Mouse (Mus musculus) liver, embryonic 14.5 days (tissue): ENCODE results near the gene Gm49673. TPM values are rescaled to one million over a fixed set of nuclear protein-coding genes. Genes with fewer than 3 reads are reported as not detected.
"Not testable (repeated sequence)": the region's sequence is repeated elsewhere in the genome, so short reads cannot be mapped to it uniquely, and the experiment has no call there.

Experiments used
- ATAC-seq: fragments of 200-750 bp; cut with Nextera tagmentation; 2 replicates; pipeline ENCODE4 v1.8.0; 2017; ENCODE audit warnings: moderate number of reproducible peaks, mild to moderate bottlenecking, moderate library complexity; ENCODE audit not compliant: insufficient read depth
- DNase-seq, 3 experiments: peaks; one replicate each; pipeline ENCODE4 v3.0.0-alpha.2; 2012 to 2013; ENCODE audit warnings: low read depth in 3 of 3, low spot score in 3 of 3
- H3K27ac ChIP-seq: fragments of 300-500 bp; sonication (generic); 2 replicates; pipeline ENCODE4 v1.5.1; 2014; ENCODE audit warnings: moderate library complexity, mild to moderate bottlenecking, control low read depth, inconsistent platforms
- H3K27me3 ChIP-seq: fragments of 300-500 bp; sonication (generic); 2 replicates; pipeline ENCODE4 v1.6.1; 2014; ENCODE audit warnings: mild to moderate bottlenecking, low read length, moderate library complexity; ENCODE audit not compliant: control insufficient read depth, insufficient read depth
- H3K36me3 ChIP-seq: fragments of 300-500 bp; sonication (generic); replicated peaks from 2 replicates; pipeline ENCODE4 v1.6.1; 2014; ENCODE audit warnings: low read depth; ENCODE audit not compliant: control insufficient read depth, insufficient read depth
- H3K4me1 ChIP-seq, 2 experiments: fragments of 200-500 bp in 1 of 2; fragments of 300-500 bp in 1 of 2; sonication (generic) in 1 of 2; replicated peaks; 2 replicates each; pipeline ENCODE4 v1.6.1; 2012 to 2014; ENCODE audit warnings: antibody characterized with exemption in 1 of 2, inconsistent platforms in 1 of 2, low read length in 1 of 2; ENCODE audit not compliant: control insufficient read depth in 2 of 2, insufficient read depth in 2 of 2
- H3K4me2 ChIP-seq: fragments of 300-500 bp; sonication (generic); 2 replicates; pipeline ENCODE4 v1.6.1; 2014; ENCODE audit warnings: low read depth, mild to moderate bottlenecking, control low read depth, moderate library complexity
- H3K4me3 ChIP-seq, 2 experiments: fragments of 200-500 bp in 1 of 2; fragments of 300-500 bp in 1 of 2; sonication (generic) in 1 of 2; 2 replicates each; pipeline ENCODE4 v1.5.1; 2012 to 2014; ENCODE audit warnings: low read depth in 2 of 2, low read length in 2 of 2, mild to moderate bottlenecking in 2 of 2, control low read depth in 1 of 2, inconsistent platforms in 1 of 2, moderate library complexity in 1 of 2; ENCODE audit not compliant: insufficient read depth in 1 of 2
- H3K9ac ChIP-seq: fragments of 300-500 bp; sonication (generic); replicated peaks from 2 replicates; pipeline ENCODE4 v1.6.1; 2014; ENCODE audit warnings: mild to moderate bottlenecking, control low read depth, moderate library complexity
- H3K9me3 ChIP-seq: fragments of 300-500 bp; sonication (generic); 2 replicates; pipeline ENCODE4 v1.6.1; 2016; ENCODE audit warnings: low read length, mixed read lengths; ENCODE audit not compliant: control insufficient read depth
- WGBS: fragments of 180-500 bp; shearing (Covaris S2); extraction: QIAGEN DNeasy Blood & Tissue Kit; methylation state at CpG from one replicate; pipeline ENCODE4 v1.1.7; 2014; ENCODE audit not compliant: insufficient replicate concordance; 5-methylcytosine and 5-hydroxymethylcytosine counted together
- polyA plus RNA-seq, 2 experiments: library from polyadenylated mRNA; depleted of rRNA in 1 of 2; stranded (reverse) in 1 of 2; unstranded in 1 of 2; fragments of >200 nt; fragmentation: Nextera tagmentation in 1 of 2; extraction: Ambion mirVana in 1 of 2; gene quantifications; 2 replicates each; pipeline versions ENCODE4 v1.2.1 to v1.2.3; 2012 to 2014

Gene Gm49673
- polyA plus RNA-seq, 2 experiments: 0.08 TPM; not detected in 1

DNA sequence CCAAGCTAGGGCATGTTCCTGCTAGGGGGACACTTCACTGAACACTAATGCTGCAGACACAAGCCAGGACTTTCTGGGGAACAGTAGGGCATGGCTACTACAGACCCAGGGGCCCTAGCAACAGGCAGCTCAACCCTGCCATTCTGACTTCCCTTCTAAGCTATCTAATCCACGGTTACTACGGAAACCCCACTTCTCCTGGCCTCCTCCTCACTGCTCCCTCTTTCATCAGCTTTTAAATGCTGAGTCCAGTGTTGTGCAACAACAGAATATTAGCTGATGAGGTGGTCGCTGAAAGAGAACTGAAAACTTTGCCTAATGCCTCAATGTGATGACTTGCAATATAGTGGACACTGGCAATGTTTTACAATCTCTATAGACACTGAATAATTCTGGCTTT lies 7.4 kb downstream of the Gm49673 start:
- not testable (repeated sequence) for ATAC-seq, H3K4me1 ChIP-seq, DNase-seq, H3K36me3 ChIP-seq, H3K4me3 ChIP-seq, H3K27me3 ChIP-seq, H3K9ac ChIP-seq, H3K4me2 ChIP-seq, H3K27ac ChIP-seq, H3K9me3 ChIP-seq
- WGBS: 72% methylated on average over 3 of the region's 3 CpGs

DNA sequence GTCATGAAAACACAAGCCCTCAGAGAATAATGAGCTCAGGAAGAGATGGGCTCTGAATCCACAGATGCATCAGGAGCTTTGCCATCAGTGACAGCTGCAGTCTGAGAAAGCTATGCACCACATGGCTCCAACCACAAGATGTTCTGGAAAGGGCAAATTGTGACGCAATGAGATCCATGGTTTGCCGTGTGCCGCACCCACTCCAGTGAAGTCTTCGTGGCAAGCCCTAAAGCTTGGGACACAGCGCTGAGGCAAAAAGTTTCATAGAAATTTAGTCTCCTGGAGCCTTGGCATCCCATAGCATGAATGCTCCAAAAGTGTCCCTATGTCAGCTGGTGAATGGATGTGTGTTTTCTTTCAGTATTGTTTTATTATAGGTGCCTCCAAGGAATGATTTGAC lies 9.5 kb downstream of the Gm49673 start:
- H3K27me3 ChIP-seq, H3K9ac ChIP-seq, H3K4me2 ChIP-seq, H3K4me3 ChIP-seq, DNase-seq, H3K4me1 ChIP-seq, H3K36me3 ChIP-seq, H3K9me3 ChIP-seq, H3K27ac ChIP-seq, ATAC-seq: not testable (repeated sequence)
- 83% methylated on average over 5 of the region's 5 CpGs for WGBS

DNA sequence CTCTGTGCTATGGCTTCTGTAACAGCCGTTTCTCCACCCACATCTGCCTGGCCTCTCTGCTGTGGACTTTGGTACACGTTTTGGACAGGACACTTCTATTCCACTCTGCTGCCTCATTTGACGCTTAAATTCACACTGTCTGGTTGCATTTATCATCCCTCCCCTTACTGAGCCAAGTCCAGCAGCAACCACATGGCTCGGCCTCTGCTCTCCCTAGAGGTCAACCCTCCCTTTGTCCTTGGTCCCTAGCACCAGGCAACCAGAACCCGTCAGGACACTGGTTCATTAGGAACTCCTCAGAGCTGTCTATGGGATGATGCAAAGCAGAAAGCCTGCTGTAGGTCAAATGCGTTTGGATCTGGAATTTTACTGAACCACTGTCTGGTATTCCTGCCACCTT lies 16.7 kb downstream of the Gm49673 start:
- not testable (repeated sequence) for H3K9ac ChIP-seq, ATAC-seq, H3K4me1 ChIP-seq, H3K36me3 ChIP-seq, H3K27ac ChIP-seq, H3K4me2 ChIP-seq, H3K4me3 ChIP-seq, H3K27me3 ChIP-seq, DNase-seq, H3K9me3 ChIP-seq
- no CpG with 5 or more reads among the region's 6 CpGs for WGBS

DNA sequence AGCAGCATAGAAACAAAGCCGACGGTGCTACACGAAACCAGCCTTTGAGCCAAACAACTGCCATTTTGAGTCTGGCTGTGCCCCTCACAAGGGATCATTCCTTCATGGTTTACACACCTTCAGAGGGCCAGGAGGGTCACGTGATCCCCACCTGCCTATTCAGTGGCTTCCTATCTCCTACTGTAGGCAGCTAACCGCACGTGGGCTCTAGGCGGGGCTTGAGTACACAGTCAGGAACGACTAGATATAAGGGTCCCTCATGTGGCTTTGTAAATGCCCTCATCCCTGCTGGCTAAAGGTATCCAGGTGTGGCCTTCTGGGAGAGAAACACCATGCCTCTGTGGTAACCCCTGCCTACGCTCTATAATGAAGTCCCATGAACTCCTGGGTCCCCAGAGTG lies 18.0 kb downstream of the Gm49673 start:
- H3K9ac ChIP-seq, DNase-seq, H3K36me3 ChIP-seq, H3K4me3 ChIP-seq, H3K27me3 ChIP-seq, H3K9me3 ChIP-seq, H3K4me1 ChIP-seq, ATAC-seq, H3K4me2 ChIP-seq, H3K27ac ChIP-seq: not testable (repeated sequence)
- WGBS: 73% methylated on average over 9 of the region's 9 CpGs

DNA sequence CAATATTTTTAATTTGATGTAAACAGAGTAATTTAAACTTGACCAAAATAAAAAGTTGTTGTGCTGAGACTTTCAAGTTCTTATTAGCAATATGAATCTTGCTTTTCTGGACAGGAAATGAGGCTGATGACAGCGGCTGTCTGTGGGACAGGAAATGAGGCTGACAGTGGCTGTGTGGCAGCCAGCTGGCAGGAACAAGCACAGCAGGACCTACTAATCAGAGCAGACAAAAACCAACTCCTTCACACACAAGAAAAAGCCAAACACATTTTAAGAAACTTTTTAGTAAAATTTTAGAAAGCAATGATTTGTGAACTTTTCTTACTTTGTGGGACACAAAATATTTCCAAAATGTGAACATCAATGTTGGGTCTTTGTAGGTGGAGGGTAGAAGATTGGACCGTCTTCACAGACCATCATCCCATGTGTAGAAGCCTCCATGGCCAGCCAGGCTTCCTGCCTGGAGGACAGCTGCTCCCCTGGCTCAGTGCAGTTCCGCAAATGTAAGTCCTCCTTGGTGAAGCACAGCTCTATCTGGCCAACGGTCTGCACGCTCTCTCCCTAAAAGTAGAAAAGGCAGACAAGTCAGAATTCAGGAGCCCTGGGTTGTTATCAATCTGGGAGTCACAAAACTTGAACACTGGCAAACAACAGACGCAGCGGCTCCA lies 19.1 kb downstream of the Gm49673 start:
- H3K4me2 ChIP-seq, H3K4me1 ChIP-seq, H3K36me3 ChIP-seq, H3K9ac ChIP-seq, DNase-seq, H3K9me3 ChIP-seq, H3K27ac ChIP-seq, H3K27me3 ChIP-seq, ATAC-seq, H3K4me3 ChIP-seq: not testable (repeated sequence)
- no CpG with 5 or more reads among the region's 7 CpGs for WGBS

DNA sequence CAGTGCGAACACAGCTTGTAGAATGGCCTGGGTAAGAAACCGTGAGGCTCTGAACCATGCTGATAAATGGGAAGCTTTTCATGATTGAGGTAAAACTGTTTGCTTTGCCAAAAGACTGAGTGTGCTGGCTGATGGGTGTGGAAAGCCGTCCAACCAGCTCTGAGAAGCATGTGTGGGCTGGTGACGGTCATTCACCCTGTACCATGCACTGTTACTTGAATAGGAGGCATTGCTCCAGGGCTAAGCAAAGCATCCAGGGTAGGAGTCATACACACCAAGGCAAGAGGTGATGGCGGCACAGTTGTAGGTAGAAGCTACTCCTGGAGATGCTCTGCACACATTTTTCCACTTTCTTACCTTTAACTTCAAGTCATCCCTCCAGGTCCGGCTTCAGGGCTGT lies 23.0 kb downstream of the Gm49673 start:
- WGBS: 86% methylated on average over 2 of the region's 6 CpGs
- H3K9ac ChIP-seq, H3K36me3 ChIP-seq, H3K27ac ChIP-seq, DNase-seq, H3K9me3 ChIP-seq, H3K4me1 ChIP-seq, H3K27me3 ChIP-seq, ATAC-seq, H3K4me3 ChIP-seq, H3K4me2 ChIP-seq: not testable (repeated sequence)

DNA sequence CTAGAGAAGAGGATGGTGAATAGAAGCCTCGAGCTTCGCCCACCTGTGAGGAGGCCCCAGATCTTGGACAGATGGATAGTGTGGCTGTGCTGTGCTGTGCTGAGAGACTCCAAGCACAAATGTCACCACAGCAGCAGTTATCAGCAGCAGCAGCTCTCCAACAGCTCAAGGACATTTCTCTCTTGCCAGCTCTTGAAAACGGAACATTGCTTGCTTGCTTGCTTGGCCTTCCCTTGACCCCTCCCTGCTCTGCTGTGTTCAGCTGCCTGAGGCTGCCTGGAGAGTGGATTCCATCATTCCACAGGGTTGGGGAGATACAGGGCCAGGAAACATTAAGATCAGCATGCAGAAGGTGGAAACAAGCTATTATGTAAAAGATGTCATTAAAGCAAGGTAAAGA lies 24.6 kb downstream of the Gm49673 start:
- H3K9ac ChIP-seq, H3K27ac ChIP-seq, H3K27me3 ChIP-seq, H3K4me3 ChIP-seq, H3K9me3 ChIP-seq, DNase-seq, H3K4me2 ChIP-seq, H3K4me1 ChIP-seq, ATAC-seq, H3K36me3 ChIP-seq: not testable (repeated sequence)
- no CpG with 5 or more reads among the region's 3 CpGs for WGBS

DNA sequence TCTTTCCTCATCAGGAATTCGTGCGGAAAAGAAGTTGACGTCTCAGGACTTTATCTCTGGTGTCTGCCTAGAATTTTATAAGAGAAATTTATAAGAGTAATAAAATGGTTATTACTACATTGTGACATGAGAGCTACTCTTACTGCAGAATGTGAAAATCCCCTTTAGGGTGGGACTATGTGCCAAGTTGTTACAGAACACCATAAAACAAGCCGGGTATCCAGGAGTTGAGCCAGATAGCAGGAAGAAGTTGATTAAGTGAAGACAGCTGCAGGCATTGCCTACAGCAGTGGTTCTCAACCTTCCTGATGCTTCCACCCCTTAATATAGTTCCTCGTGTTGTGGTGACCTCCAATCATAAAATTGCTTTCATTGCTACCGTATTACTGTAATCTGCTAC lies 30.7 kb downstream of the Gm49673 start:
- H3K9me3 ChIP-seq, H3K4me2 ChIP-seq, H3K4me3 ChIP-seq, H3K27me3 ChIP-seq, ATAC-seq, H3K9ac ChIP-seq, H3K27ac ChIP-seq, H3K36me3 ChIP-seq, H3K4me1 ChIP-seq, DNase-seq: not testable (repeated sequence)
- no CpG with 5 or more reads among the region's 6 CpGs for WGBS
